Mouse (Mus musculus): ENCODE data around the gene Slx4ip.

Slx4ip gene

DNA sequence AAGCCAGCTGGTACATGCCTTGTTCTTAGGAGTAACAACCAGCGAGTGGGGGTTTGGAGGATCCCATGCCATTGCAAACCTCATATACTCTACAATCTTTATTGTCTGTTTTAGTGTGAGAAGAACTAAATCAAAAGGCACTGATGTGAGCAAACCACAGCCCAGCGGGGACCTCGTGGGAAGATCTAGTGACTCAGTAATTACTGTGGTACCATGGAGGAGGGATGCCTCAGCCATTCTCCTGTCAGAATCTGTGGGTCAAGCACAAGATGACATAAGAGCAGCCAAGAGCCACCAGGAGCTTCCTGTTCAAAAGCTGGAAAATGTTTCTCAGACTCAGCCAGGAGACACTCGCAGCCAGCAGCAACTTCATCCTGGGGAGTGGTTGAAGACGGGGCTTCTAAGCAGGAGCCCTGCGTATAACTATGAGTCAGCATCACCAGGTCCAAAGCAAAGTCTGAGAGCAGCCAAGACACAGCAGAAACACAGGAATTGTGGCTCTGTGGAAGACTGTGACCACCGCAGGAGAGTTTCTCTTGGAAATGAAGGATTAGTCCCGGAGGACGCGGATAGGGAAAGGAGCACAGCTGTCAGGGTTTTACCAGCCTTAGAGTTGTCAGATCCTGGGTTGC is 176.6 kb downstream of the Slx4ip start:
- DNase-seq, result no peak

DNA sequence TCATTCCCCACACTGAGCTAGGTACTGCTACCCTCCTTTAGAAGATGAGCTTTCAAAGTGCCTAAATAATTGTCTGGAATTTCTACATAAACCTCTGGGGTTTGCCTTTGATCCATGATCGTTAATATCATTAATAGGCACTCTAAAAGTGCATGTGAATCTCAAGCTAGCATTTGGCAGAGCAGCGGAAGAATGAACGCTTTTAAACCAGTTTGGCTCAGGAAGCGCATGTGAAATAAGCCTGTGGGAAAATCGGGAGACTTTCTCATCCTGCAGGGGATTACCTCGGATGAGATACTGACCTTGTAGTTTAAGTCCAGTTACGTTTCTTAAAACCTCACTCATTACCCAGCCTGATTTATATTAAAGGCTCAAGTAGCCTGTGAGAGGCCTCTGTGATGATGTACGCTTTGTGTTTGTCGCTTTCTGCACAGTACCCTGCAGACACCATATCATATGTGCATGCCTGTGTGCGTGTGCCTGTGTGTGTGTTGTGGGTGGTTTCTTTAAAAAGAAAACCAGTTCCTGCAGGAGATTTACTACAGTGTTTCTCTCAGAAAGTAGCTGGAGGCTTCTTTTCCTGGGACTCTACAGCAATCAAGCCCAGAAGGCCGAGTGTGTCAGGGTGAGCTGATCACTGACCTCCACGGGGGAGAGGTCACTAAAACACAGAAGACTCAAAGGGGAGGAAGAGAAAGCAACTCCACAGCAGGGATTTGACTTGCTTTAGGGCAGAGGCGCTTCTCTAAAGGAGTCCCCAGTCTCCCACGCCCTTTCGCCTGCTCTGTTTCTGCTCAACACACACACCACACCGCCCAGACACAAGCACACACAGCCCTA is 182.7 kb downstream of the Slx4ip start:
- no peak for DNase-seq

DNA sequence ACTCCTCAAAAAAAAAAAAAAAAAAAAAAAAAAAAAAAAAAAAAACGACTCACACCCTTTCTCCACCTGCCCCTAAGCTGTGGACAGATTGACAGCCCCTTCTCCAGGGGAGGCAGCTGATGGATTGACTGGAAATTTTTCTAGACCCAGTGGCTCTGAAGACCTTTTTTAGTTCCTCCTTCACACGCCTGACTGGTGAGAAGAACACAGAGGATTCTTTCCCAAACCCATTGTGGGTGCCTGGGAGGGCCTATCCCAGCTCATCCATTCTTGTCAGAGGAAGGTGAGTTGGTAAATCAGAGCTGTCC is 183.2 kb downstream of the Slx4ip start:
- no peak for DNase-seq

DNA sequence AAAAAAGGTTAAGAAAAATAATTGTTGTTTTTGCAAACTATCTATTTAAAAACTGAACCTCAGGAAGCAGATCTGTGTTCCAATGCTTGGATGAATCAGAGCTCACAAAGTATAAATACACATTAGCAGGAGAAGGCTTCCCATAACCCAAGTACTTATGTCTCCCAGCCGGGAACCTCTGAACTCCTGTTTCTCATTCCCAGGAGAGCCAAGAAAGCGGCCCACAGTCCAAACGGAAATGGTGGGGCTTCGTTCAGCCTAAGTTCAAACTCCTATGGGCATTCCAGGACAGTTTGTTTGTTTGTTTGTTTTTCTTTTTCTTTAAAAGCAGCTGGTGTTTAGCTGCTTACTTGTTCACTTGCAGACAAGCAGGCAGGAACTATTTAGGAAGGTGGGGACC is 187.8 kb downstream of the Slx4ip start:
- DNase-seq, result no peak

DNA sequence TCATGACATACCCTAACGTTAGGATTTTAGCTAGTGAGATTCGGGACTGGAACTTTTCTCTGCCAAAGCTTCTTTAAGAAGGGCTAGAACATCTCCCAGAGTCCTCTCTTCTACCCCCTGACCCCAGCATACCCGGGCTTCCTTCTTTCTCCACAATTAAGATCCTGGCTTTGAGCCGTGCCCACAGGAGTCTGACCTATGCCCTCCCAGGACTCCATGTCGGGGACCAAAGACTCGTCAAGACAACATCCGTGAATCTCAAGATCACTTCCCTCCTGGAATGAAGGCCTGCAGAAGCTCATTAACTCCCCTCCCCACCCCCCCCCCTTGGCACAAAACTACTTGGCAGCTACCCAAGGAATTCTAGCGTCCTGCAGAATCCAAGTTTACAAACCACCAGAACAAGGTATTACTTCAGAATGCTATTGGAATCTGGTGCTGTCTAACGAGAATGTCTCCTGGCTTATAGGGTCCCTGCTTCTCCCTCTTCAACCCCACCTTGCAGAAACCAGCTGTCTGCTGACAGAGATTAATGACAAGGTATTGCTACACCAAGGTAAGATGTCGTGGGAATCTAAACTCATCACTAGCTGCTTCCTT is 188.8 kb downstream of the Slx4ip start:
- DNase-seq, result no peak

DNA sequence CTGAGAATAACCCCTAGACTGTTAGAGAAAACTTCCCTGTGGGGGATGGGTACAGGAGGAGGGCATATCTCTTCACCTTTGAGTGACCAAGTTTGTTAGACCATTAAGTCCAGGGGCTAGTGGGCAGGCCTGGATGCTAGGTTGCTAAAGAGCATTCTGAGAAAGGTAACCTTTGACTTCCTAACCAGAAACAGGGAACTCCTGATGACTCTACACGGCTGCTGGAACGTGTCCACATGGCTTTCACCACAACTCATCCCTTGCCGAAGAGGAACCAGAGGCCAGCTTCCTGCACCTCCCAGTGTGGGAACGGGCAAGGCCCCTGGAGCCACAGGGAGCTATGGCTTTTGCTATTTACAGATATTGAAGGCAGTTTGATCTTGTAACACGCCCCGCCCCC is 189.4 kb downstream of the Slx4ip start:
- no peak for DNase-seq

DNA sequence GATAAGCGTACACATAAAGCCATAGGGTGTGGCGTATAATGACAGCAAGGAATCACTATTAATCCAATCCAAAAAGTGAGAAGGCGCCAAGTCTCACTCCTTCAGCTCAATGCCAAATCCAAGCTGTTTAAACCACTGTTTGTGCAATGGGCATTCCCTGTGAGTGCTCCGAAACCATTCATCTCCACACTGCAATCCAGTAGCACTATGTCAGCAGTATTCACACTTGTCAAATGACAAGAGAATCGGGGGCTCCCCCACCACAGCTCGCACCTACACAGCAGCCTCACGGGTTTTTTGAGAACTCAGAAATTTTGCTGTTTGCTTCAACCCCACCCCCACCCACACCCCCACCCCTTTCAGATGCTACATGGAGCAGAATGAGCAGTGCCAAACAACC is 190.0 kb downstream of the Slx4ip start:
- DNase-seq, result no peak

DNA sequence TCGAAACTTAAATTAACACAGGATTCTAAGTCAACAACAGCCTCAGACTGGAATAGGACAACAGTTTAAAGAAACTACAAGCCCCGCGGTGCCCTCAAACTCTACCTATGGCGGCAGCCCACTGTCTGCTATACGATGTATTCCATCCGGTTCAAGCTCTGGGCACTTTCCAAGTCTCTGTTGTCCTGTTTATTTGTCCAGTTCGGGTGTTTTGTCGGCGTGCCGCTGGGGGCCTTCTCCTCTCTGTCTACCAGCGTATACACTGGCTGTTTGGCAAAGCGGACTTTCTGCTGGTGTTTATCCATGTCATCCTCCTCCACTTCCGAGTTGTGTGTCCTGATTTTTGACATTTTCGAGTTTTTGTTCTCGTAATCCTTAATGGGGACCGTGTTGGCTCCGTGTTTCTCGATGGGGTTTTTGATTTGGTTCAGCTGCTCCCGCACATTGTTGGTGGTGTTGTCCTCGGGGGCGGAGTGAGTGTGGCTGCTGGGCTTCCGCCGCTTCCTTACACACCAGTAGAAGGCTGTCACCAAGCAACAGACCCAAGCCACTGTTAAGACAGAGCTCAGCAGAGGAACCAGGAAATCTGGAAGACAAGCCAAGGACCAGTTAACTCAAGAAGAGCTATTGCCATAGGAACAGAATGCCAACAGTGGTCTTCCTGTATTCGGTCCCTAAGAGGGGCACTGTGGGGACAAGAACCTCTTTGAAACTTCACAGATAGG is 192.0 kb downstream of the Slx4ip start:
- no peak for DNase-seq

DNA sequence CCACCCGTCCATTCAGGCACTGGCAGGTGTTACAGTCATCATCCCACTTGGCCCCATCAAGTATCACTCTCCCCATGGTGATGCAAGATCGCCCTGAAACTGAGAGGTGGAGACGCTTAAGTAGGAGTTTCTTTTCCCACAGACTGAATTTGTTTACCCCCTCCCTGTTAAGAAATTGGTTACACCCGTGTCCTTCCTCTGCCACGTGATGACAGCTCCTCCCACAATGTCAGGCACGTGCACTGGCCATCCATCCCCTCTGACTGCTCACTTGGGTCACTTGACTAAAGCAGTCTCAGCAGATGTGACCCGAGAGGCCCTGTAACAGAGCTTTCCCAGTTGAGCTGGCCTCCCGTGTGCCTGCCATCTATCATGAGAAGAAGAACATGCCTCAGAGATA is 194.2 kb downstream of the Slx4ip start:
- no peak for DNase-seq

DNA sequence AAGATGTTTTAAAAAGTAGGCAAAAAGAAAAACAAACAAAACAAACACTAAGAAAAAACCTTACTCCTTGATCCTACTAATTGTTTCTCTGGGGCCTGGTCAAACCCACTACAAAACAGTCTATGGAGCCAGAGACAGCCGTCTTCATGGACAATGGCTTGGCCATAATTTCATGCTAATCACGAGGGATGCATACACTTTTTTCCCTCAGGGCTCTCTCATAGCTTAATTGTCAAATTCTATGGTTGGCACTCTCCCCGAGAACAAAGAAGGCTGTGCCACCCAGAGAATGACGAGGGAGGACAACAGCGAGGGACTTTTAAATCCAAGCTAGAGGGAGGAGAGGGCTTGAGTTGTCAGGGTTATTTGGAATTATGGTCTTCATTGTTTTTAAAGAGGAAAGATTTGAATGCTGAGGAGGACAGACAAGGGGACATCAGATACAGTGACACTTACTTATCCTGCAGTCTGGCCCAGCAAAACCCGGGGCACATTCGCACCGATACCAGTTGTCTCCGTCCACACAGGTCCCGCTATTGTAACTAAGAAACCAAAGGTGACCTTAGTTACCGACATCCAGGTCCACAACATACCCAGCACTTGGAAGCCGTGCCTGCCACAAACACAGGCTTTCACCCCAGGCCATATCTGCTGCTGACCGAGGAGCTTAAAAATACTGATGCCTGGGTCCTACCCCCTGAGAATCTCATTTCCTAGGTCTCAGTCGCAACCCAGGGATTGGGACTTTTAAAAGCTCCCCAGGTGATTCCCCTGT is 195.8 kb downstream of the Slx4ip start:
- DNase-seq, result no peak

DNA sequence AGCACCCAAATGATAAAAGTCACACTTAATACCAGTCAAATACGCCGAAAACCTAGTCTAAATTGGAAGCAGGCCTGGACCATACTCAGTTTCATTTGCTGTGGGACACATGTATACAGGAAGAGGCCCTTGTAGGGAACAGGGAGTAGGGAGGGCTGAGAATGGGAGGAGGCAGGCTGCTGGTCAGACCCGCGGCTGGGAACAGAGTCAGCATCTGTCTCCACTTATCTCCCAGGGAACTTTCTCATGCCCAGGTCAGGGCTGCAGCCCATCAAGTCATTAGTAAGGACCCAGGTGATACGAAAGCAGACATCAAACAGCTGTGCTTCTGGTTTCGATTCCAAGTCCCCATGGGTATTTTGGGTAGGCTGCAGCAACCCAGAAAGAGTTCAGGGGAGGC is 196.7 kb downstream of the Slx4ip start:
- no peak for DNase-seq

DNA sequence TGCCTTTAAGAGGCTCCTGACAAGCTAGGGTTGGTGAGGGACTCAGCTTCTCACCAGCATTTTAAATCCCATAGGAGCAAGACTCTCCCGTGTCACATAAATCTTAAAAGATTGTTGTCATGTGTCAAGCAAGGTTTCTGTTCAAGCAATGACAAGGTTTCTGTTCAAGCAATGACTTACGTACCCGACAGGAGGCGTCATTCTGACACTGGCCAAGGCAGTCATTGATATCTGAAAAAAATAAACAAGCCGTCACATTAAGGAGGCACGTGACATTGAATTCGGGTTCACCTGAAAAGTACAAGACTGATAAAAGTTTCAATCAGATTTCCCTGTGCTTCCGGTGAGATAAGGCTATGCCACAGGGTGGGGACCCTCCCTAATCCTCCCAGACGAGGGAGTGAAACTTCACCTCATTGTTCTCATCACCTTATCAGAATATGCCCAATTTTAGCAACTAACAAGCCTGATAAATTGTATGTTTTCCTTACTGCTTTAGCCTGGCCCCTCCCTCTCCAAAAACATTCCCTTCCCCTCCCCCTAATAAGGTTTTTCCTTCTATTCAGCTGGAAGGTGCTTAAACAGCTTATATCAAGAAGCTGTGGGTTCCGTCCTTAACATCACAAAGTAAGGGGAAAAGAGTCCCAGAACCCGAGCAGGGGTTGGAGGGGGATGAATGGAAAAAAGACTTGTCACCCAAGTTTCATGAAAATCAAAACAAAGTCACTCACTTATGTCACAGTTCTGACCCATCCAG is 200.9 kb downstream of the Slx4ip start:
- DNase-seq, result no peak

DNA sequence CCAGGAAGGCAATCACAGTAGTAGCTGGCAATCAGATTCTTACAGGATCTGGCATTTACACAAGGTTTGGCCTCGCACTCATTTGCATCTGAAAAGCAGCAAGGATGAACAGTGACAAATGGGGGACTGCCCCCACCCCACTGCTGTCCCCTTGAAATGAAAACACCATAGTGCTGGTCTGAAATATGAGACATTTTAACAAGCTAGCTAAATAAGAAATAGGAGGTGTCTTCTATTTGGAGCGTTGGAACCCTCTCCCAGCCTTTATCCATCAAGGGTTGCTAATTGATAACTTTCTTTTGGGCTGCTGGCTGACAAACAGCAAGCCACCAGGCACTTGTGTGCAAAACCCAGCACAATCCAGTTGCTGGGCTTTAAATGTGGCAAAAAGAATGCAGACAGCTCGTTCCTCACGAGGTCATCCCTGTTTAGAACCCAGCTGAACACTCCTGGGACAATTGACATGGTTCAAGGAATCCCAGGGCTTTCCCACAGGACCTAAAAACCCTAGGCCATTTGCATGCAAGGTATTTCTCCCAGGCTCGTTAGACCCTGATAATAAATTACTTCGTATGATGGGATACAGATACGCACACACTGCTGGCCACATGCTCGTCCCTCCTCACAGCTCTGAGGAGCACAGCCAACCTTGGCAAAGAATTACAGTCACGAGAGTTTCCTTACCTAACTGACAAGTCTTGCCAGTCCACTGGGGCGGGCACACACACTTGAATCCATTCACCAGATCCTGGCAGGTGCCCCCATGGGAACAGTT is 201.7 kb downstream of the Slx4ip start:
- no peak for DNase-seq

DNA sequence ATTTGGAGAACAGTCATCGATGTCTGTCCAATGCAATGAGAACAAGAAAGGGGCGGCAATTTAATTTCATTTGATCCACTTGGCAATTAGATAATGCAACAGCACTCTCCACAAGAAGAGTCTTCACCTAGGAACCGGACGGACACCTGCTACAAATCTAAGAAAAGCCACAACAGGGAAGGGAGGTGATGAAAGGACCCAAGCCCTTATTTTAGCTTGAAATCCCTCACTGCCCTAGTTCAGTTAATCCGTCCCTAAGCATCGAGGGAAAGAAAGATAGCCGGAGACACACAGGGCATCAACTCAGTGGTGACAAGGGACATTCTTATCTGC is 202.2 kb downstream of the Slx4ip start:
- DNase-seq, result no peak

DNA sequence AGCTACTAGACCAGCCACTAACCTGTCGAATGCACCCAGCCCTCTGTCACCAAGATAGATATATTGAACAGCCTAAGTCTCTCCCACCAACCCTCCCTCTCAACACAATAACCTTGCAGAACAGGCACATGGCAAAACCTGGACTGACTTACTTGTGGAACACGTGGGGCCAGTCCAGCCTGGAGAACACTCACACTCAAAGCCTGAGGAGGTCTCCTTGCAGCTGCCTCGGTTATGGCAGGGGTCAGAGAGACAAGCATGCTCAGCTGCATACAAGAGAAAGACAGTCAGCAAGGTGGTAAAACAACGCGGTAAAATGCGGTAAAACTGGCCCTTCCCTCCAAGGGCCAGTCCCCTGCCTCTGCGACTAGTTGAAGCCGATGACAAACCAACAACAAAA is 203.3 kb downstream of the Slx4ip start:
- no peak for DNase-seq

DNA sequence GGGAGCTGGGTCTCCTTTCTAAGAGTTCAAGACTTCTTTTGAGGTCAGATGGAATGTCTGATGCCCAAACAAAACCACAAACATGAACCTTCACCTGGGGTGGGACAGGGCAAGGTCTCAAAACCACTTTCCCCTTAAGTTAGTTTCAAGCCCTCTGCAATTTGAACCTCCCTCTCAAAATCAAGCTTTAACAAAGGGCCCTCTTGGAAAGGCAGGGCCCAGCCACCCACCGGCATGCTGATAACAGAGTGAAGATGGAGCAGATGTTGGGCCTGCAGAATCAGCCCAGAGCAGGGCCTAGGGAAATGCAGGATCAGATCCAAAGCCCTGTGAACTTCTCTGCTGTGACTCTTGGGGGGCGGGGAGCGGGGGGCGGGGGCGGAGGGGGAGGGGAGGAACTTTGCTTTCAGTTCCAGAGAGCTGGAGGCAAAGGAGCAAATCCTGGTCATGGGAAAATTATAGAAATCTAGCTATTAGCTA is 206.0 kb downstream of the Slx4ip start:
- DNase-seq, result no peak

DNA sequence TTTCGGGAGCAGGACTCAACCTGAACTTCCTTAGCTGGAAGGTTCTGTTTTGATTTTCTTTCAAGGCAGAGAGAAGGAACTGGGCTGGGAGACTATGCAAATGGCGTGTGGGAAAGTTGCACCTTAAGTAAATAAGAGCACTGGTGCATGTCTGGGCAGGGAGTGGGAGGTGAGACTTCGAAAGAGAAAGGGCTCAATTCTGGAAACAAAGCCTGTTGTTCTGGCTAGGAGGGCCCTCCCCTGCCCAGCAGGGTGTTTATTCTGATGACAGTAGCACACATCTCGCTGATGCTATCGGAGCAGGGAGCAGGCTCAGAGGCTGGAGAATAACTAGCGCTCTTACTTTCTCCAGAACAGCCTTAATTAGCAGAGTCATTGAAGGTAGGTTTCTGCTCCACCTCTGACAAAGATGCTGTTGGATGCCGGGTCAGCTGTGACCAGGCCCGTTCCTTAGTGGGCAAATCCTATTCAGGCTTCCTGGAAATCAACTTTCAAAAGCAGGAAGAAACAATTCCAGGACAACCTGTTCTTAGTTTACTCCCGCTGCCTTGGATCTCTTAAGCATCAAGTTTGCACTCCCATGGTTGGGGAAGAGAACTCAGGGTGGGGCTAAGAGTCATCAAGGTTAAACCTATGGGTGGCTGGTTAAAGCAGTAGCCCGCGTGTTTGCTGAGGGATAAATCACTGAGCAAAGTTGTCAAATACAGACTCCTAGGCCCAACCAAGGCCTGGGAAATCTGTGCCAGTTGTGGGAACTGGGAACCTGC is 207.4 kb downstream of the Slx4ip start:
- DNase-seq, result no peak

DNA sequence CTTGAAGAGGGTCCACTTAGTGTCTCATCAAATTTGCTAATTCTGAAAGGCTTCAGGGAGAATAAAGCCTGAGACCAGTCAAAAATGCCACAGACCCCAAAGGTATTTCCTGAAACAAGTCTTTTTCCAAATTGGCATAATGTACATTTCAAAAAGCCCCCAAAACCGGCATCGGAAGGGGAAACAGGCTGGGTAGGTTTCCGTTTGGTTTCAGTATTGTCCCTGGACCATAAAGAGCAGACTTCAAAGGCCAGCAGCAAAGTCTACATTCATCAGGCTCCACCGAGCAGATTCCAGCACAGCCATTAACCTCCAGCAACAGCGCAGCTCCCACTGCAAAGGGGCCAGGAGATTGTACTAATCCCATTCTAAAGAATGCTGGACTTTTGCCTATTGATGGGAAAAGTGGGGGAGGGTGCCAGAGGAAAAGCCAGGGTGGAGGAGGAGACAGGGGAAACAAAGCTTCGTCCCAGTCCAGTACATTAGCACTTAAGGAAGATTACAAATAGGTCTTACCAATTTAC is 208.3 kb downstream of the Slx4ip start:
- DNase-seq, result no peak

DNA sequence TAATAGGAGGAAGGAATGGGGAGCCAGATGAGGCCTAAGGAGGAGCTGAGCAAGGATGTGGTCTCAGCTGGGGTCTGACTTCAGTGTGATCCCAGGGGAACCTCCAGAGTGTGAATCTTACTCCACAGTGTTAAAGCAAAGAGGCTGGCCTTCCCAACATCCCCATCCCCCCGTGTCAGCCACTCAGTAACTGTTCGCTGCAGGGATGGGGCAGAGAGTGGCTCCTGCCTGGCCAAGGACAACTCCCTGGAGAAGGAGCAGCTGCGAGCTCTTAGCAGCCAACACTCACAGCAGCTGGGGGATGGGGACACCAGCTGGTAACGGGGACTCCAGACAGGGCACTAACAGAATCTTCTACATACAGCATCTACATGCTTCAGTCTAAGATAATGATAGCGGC is 210.1 kb downstream of the Slx4ip start:
- no peak for DNase-seq

DNA sequence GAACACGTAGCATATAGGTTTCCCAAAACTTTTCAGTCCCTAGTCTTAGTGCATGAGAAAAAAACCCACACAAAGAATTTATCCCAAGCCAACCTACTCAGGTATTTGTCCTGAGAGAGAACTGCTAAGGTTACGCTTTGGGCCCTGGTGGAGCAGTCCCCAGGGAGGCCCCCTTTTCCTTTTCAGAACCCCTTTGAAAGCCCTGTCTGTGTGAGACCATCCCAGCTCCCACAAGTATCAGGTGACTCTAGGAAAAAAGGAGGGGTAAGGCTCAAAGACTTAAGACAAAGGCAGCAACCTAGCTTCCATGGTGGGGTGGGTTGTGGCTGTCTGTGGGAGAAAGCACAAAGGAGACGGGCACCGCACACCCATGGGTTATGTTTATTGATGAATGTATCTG is 216.2 kb downstream of the Slx4ip start:
- DNase-seq, result no peak
